ENCODE assay signal across 8 mouse cellular contexts in the genomic region with DNA sequence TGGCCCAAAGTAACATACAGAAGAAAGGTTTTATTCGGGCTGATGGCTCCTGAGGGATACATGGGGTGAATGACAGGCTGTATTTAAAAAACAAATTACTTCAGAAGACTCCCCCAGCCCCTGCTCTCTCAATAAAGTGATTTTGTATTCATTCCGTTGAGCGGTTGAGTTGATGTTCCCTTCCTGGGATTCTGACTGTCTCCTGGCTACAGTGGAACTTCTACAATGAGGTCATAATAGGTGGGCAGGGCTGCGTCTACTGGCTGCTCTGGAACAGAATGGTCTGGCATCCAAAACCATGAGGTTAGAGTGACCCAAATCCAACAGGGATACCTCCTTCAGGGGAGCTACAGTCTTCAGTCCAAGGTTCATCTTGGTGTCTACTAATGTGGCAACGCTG. TPM values are rescaled to one million over a fixed set of nuclear protein-coding genes. Genes with fewer than 3 reads are reported as not detected.
DNase-seq lines count a peak whose midpoint lies in the region; ATAC-seq and TF ChIP-seq lines count a peak whose summit lies in the region.

Gene Med10 (plus strand): TSS at position 301 of the 400 bp plus-strand sequence.

- no peak within 1 kb of the TSS for H3K4me3 ChIP-seq in lung, embryonic 14.5 days (ENCODE audit: low read depth, low read length)
- H3K4me3 ChIP-seq in heart, embryonic 16.5 days (ENCODE audit: low read length): no peak within 1 kb of the TSS
- no peak within 1 kb of the TSS for H3K4me3 ChIP-seq in neural tube, embryonic 12.5 days

- intact Hi-C loops in left cerebral cortex, postnatal 36 days (cut with DNase I): no loop called here

- H3K9me3 ChIP-seq in lung, embryonic 14.5 days (ENCODE audit: low read depth, low read length): no peaks in the 10 kb centered on the region
- H3K9me3 ChIP-seq in heart, embryonic 16.5 days (replicated peaks; ENCODE audit: control insufficient read depth, low read length): no peaks in the 10 kb centered on the region
- no peaks in the 10 kb centered on the region for H3K9me3 ChIP-seq in neural tube, embryonic 12.5 days

- H3K36me3 ChIP-seq in lung, embryonic 14.5 days (ENCODE audit: insufficient read depth): no peaks in the 10 kb centered on the region
- no peaks in the 10 kb centered on the region for H3K36me3 ChIP-seq in heart, embryonic 16.5 days (ENCODE audit: control insufficient read depth, insufficient read depth)
- H3K36me3 ChIP-seq in neural tube, embryonic 12.5 days: no peaks in the 10 kb centered on the region

- 80% methylated on average over 5 of the region's 5 CpGs for WGBS in lung, embryonic 14.5 days
- WGBS in heart, embryonic 16.5 days: 74% methylated on average over 5 of the region's 5 CpGs
- 84% methylated on average over 5 of the region's 5 CpGs for WGBS in neural tube, embryonic 12.5 days

- DNase-seq in lung, embryonic 14.5 days: no peak
- no peak for DNase-seq in lung, postnatal 25 days (ENCODE audit: low spot score)
- DNase-seq in left cerebral cortex, postnatal 36 days (ENCODE audit: low spot score in 2 of 2): no peak
- DNase-seq in ovary, adult 18-20 months (ENCODE audit: low spot score): no peak
- no peak for DNase-seq in frontal cortex, postnatal 25 days (ENCODE audit: low spot score in 2 of 2)

- no peak within 1 kb of the TSS for H3K9ac ChIP-seq in lung, embryonic 14.5 days
- H3K9ac ChIP-seq in heart, embryonic 16.5 days (ENCODE audit: low read length): no peak within 1 kb of the TSS
- H3K9ac ChIP-seq in neural tube, embryonic 12.5 days: no peak within 1 kb of the TSS

- no peaks in the 10 kb centered on the region for H3K4me1 ChIP-seq in lung, embryonic 14.5 days (ENCODE audit: insufficient read depth)
- no peaks in the 10 kb centered on the region for H3K4me1 ChIP-seq in heart, embryonic 16.5 days (ENCODE audit: control insufficient read depth, insufficient read depth, low read length)
- no peaks in the 10 kb centered on the region for H3K4me1 ChIP-seq in neural tube, embryonic 12.5 days

- no peak within 1 kb of the TSS for H3K4me2 ChIP-seq in lung, embryonic 14.5 days
- no peak within 1 kb of the TSS for H3K4me2 ChIP-seq in heart, embryonic 16.5 days (ENCODE audit: low read depth, low read length)
- H3K4me2 ChIP-seq in neural tube, embryonic 12.5 days (replicated peaks): no peak within 1 kb of the TSS

- no peak within 1 kb of the TSS for H3K27ac ChIP-seq in lung, embryonic 14.5 days (ENCODE audit: low read depth)
- no peak within 1 kb of the TSS for H3K27ac ChIP-seq in heart, embryonic 16.5 days (ENCODE audit: low read length)
- no peak within 1 kb of the TSS for H3K27ac ChIP-seq in neural tube, embryonic 12.5 days

- no peak for TF ChIP-seq CTCF in lung, embryonic 14.5 days (IDR thresholded peaks at IDR 0.05; ENCODE audit: low read depth)

- no peak for ATAC-seq in lung, embryonic 14.5 days (ENCODE audit: insufficient read depth)
- ATAC-seq in common myeloid progenitor, adult 5-6 weeks (replicated peaks; ENCODE audit: low read depth, poor library complexity, severe bottlenecking): no peak
- ATAC-seq in heart, embryonic 16.5 days (replicated peaks; ENCODE audit: extremely low read depth, insufficient read depth, low FRiP score): no peak
- ATAC-seq in neural tube, embryonic 12.5 days (ENCODE audit: low FRiP score, low read depth): no peak

- H3K27me3 ChIP-seq in lung, embryonic 14.5 days (ENCODE audit: insufficient read depth, low read length): no peaks in the 10 kb centered on the region
- H3K27me3 ChIP-seq in heart, embryonic 16.5 days (ENCODE audit: control insufficient read depth, insufficient read depth, low read length): no peaks in the 10 kb centered on the region
- no peaks in the 10 kb centered on the region for H3K27me3 ChIP-seq in neural tube, embryonic 12.5 days (replicated peaks)

RNA-seq across cellular contexts. Expression of gene Med10, which starts in this region (rescaled TPM):
- polyA plus RNA-seq in lung, embryonic 14.5 days (2014; fragmentation: Nextera tagmentation; extraction: Ambion mirVana): 137 and 143 TPM in 2 replicates
- total RNA-seq in common myeloid progenitor, adult 5-6 weeks (2017): 48.9 and 50.7 TPM in 2 replicates
- 106 and 109 TPM in 2 replicates for polyA plus RNA-seq in heart, embryonic 16.5 days (2015; fragmentation: Nextera tagmentation; extraction: Ambion mirVana)
- total RNA-seq in left cerebral cortex, postnatal 36 days (2021): 10 to 100 TPM; 43.8 to 45.3 TPM
- polyA plus RNA-seq in neural tube, embryonic 12.5 days (2016; fragmentation: Nextera tagmentation; extraction: Ambion mirVana): 190 and 210 TPM in 2 replicates
